8 mouse cellular contexts compared by ENCODE assay signal in the genomic region with DNA sequence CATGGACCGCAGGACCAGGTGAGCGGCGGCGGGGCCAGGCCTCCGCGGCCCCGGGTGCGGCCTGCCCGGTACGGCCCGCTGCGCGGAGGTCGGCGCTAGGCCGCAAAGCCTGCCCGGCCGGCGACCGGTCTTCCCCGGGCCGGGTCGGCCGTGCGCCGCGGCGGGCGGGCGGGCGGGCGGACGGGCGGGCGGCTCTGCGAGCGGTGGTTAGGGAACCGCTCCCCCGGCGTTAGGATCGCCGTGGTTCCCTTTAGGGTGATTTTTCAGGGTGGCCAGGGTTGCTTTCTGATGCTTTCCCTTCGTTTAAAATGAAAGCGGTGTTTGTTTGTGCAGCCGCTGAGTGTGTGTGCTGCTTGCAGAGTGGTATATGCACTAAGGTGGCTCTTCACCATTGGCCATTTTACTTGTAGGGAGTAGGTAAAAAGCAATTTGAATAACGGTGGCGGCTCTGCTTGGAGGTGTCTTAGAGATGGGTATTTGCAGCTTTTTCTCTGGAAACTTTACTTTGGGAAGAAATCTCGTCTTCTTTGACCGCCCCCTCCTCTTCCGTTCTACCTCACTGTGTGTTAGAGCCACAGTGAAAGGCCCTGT. TPM values are rescaled to one million over a fixed set of nuclear protein-coding genes. Genes with fewer than 3 reads are reported as not detected.
DNase-seq lines count a peak whose midpoint lies in the region; ATAC-seq and TF ChIP-seq lines count a peak whose summit lies in the region.

No protein-coding gene starts in this region.

- no peak for TF ChIP-seq POLR2A in kidney, adult 2 months (IDR thresholded peaks at IDR 0.05; ENCODE audit: low read depth, low read length)

- H3K27me3 ChIP-seq in kidney, adult 2 months (replicated peaks; ENCODE audit: control insufficient read depth, insufficient read depth, low read length) = no peaks in the 10 kb centered on the region
- H3K27me3 ChIP-seq in liver, embryonic 16.5 days (ENCODE audit: control insufficient read depth, insufficient read depth, low read depth, low read length) = no peaks in the 10 kb centered on the region
- no peaks in the 10 kb centered on the region; the same call in 1 of the 2 replicates for H3K27me3 ChIP-seq in neural tube, embryonic 14.5 days (ENCODE audit: control insufficient read depth, insufficient read depth, low read length)

- TF ChIP-seq CTCF in kidney, adult 2 months (conservative IDR thresholded peaks at IDR 0.05; ENCODE audit: insufficient read depth, insufficient read length, low read depth, low read length) = no peak

- WGBS in kidney, adult 2 months = 1% methylated on average over 49 of the region's 50 CpGs
- under 1% methylated on average over 42 of the region's 50 CpGs for WGBS in liver, embryonic 16.5 days (ENCODE audit: insufficient replicate concordance)
- under 1% methylated on average over 43 of the region's 50 CpGs for WGBS in neural tube, embryonic 14.5 days

- peak overlapping the region; percentile 90 for H3K4me3 ChIP-seq in kidney, adult 2 months (ENCODE audit: insufficient read depth, low read depth, low read length)
- H3K4me3 ChIP-seq in liver, embryonic 16.5 days (ENCODE audit: low read depth, low read length) = peak overlapping the region; percentile 78
- H3K4me3 ChIP-seq in neural tube, embryonic 14.5 days (ENCODE audit: low read depth, low read length) = peak overlapping the region; percentile 77

- peak overlapping the region; percentile 52 for H3K4me2 ChIP-seq in liver, embryonic 16.5 days (ENCODE audit: low read depth, low read length)
- peak overlapping the region; percentile 48 for H3K4me2 ChIP-seq in neural tube, embryonic 14.5 days (ENCODE audit: low read depth, low read length)

- ATAC-seq in liver, embryonic 16.5 days (ENCODE audit: low read depth) = peak; percentile 78
- ATAC-seq in neural tube, embryonic 14.5 days (ENCODE audit: low read depth) = peak; percentile 85

- peak overlapping the region; percentile 79 for H3K9ac ChIP-seq in liver, embryonic 16.5 days (ENCODE audit: low read depth, low read length)
- H3K9ac ChIP-seq in neural tube, embryonic 14.5 days (replicated peaks; ENCODE audit: low read depth, low read length) = peak overlapping the region; percentile 95

- DNase-seq in A20 (ENCODE audit: low read depth, low spot score) (peak; percentile 85), MN1 (ENCODE audit: low spot score) (peak; percentile 58)
- peak; percentile 64 for DNase-seq in embryo, embryonic 11 days
- DNase-seq in heart, adult 18-20 months = peak; percentile 33 to 61
- peak; percentile 50 for DNase-seq in kidney, adult 2 months
- DNase-seq in thymus, postnatal 14 days = peak; percentile 40

- peaks cover 12% of the 10 kb centered on the region; the same call in 1 of the 2 replicates for H3K4me1 ChIP-seq in kidney, adult 2 months (ENCODE audit: control insufficient read depth, insufficient read depth, low read length)
- H3K4me1 ChIP-seq in liver, embryonic 16.5 days (ENCODE audit: control insufficient read depth, low read depth, low read length) = peaks cover 14% of the 10 kb centered on the region
- H3K4me1 ChIP-seq in neural tube, embryonic 14.5 days (ENCODE audit: control insufficient read depth, insufficient read depth, low read length) = no peaks in the 10 kb centered on the region

- H3K27ac ChIP-seq in kidney, adult 2 months (ENCODE audit: insufficient read depth, low read depth, low read length) = peak overlapping the region; percentile 84
- H3K27ac ChIP-seq in liver, embryonic 16.5 days (ENCODE audit: low read length) = peak overlapping the region; percentile 82
- peak overlapping the region; percentile 88 for H3K27ac ChIP-seq in neural tube, embryonic 14.5 days (ENCODE audit: low read depth, low read length)

- H3K36me3 ChIP-seq in kidney, adult 2 months (ENCODE audit: control insufficient read depth, insufficient read depth, low read length) = no peaks in the 10 kb centered on the region; the same call in 1 of the 2 replicates
- H3K36me3 ChIP-seq in liver, embryonic 16.5 days (ENCODE audit: control insufficient read depth, insufficient read depth) = no peaks in the 10 kb centered on the region; the same call in 1 of the 2 replicates
- H3K36me3 ChIP-seq in neural tube, embryonic 14.5 days (ENCODE audit: control insufficient read depth, insufficient read depth, low read length) = no peaks in the 10 kb centered on the region

- no peaks in the 10 kb centered on the region for H3K9me3 ChIP-seq in liver, embryonic 16.5 days (replicated peaks; ENCODE audit: control insufficient read depth, low read length)
- H3K9me3 ChIP-seq in neural tube, embryonic 14.5 days (ENCODE audit: control insufficient read depth, low read length) = no peaks in the 10 kb centered on the region

RNA-seq across cellular contexts. Expression of a gene that starts 0.7 kb away (rescaled TPM):
- 10 to 100 TPM; 20.6 to 21.9 TPM for total RNA-seq in heart, adult 18-20 months (2021)
- polyA plus RNA-seq in kidney, adult 2 months (2012; rRNA removed) = 6.1 and 7.4 TPM in 2 replicates
- polyA plus RNA-seq in liver, embryonic 16.5 days (2015; fragmentation: Nextera tagmentation; extraction: Ambion mirVana) = 1.8 and 3.1 TPM in 2 replicates
- 11.0 and 11.7 TPM in 2 replicates for polyA plus RNA-seq in neural tube, embryonic 14.5 days (2014; fragmentation: Nextera tagmentation; extraction: Ambion mirVana)

Comparison
In these comparisons a context has a peak if more than half of its experiments do, and no peak if none do; other contexts are left out.
1. Peak in every context shown above with its lines: DNase-seq, ATAC-seq, H3K4me3 ChIP-seq and H3K27ac ChIP-seq.